In the genomic region with DNA sequence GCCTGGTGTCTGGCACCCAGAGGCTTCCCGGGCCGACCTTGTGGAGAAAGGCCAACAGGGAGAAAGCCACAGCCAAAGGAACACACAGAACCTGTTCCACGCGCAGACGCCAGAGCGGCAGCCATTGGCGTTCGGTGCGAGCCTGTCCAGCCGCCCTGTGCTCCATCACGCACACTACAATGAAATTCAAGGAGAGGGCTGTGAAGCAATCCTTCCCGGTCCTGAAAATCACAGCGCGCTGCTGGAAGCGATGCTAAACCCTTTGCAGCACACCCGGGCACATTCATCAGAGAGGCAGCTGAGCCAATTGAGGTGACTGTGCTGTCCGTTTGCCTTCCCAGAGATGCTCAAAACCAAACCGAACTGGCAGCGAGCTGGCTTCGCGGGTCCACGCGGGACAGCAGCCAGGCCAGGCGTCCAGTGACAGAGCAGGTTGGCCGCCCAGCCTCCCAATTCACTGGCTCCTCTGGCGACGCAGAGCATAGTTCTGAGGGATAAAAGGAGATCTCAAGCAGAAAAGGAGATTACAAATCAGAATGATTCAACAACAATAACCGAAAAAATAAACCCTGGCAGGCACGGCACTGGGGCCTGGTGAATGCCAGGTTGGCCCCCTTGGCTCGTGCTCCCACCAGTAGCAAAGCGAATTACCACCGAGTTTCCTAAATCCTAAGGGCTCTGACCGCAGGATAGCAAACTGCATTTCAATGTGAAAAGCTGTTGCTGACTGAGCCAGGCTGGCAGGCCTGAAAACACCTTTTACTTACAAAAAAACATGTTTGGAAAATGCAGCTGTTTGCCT, we compare ENCODE assay signal across 8 mouse cellular contexts.
DNase-seq lines count a peak whose midpoint lies in the region; ATAC-seq and TF ChIP-seq lines count a peak whose summit lies in the region.

No protein-coding gene starts in this region.

- no peak overlapping the region for H3K4me3 ChIP-seq in kidney, adult 2 months (ENCODE audit: insufficient read depth, low read depth, low read length)
- H3K4me3 ChIP-seq in lung, embryonic 15.5 days, result no peak overlapping the region

- H3K27ac ChIP-seq in kidney, adult 2 months (ENCODE audit: insufficient read depth, low read depth, low read length), result no peak overlapping the region
- H3K27ac ChIP-seq in lung, embryonic 15.5 days, result no peak overlapping the region

- H3K9me3 ChIP-seq in lung, embryonic 15.5 days, result no peaks in the 10 kb centered on the region

- no peak for TF ChIP-seq POLR2A in kidney, adult 2 months (IDR thresholded peaks at IDR 0.05; ENCODE audit: low read depth, low read length)

- H3K27me3 ChIP-seq in kidney, adult 2 months (replicated peaks; ENCODE audit: control insufficient read depth, insufficient read depth, low read length), result 0 out of 2 replicates have a peak, but pooled peaks cover 1% of the 10 kb centered on the region
- peaks cover 42% of the 10 kb centered on the region for H3K27me3 ChIP-seq in lung, embryonic 15.5 days

- 0 out of 2 replicates have a peak, but pooled peaks have one; percentile 33 for ATAC-seq in lung, embryonic 15.5 days (ENCODE audit: borderline replicate concordance, extremely low read depth, low FRiP score, low TSS enrichment)

- intact Hi-C loops in gastrocnemius, postnatal 14 days (cut with DNase I; ENCODE audit: low total_unique reads), result no loop called here

- peak overlapping the region; percentile 46 for H3K4me2 ChIP-seq in lung, embryonic 15.5 days

- 6% methylated on average over 33 of the region's 33 CpGs for WGBS in kidney, adult 2 months
- 3% methylated on average over 33 of the region's 33 CpGs for WGBS in lung, embryonic 15.5 days

- H3K9ac ChIP-seq in lung, embryonic 15.5 days, result no peak overlapping the region

- DNase-seq in kidney, adult 2 months, result peak; percentile 22
- no peak for DNase-seq in kidney, adult 9 months
- DNase-seq in embryo, embryonic 10 days (ENCODE audit: low spot score), result peak; percentile 66
- DNase-seq in gastrocnemius, postnatal 14 days, result peak; percentile 32
- DNase-seq in kidney, postnatal 10 days, result peak; percentile 5
- DNase-seq in right cerebral cortex, postnatal 10 days (ENCODE audit: low spot score in 2 of 2), result peak; percentile 49 to 66
- DNase-seq in spleen, postnatal 14 days (ENCODE audit: low spot score in 2 of 2), result no peak

- H3K4me1 ChIP-seq in kidney, adult 2 months (ENCODE audit: control insufficient read depth, insufficient read depth, low read length), result no peaks in the 10 kb centered on the region
- H3K4me1 ChIP-seq in lung, embryonic 15.5 days, result peaks cover 10% of the 10 kb centered on the region

- H3K36me3 ChIP-seq in kidney, adult 2 months (ENCODE audit: control insufficient read depth, insufficient read depth, low read length), result no peaks in the 10 kb centered on the region
- H3K36me3 ChIP-seq in lung, embryonic 15.5 days, result no peaks in the 10 kb centered on the region

- no peak for TF ChIP-seq CTCF in kidney, adult 2 months (conservative IDR thresholded peaks at IDR 0.05; ENCODE audit: insufficient read depth, insufficient read length, low read depth, low read length)

Comparison
In these comparisons a context has a peak if more than half of its experiments do, and no peak if none do; other contexts are left out.
1. DNase-seq: peak in kidney, adult 2 months (single experiment), embryo, embryonic 10 days (single experiment), gastrocnemius, postnatal 14 days (single experiment), kidney, postnatal 10 days (single experiment) and right cerebral cortex, postnatal 10 days (2 of 2); none in kidney, adult 9 months (single experiment) and spleen, postnatal 14 days (0 of 2).